Mouse (Mus musculus): ENCODE measurements around the gene Ntrk3. TPM values are rescaled to one million over a fixed set of nuclear protein-coding genes. Genes with fewer than 3 reads are reported as not detected.
A peak's percentile ranks its signal among the peaks of the same experiment; 100 is the strongest.

Ntrk3 gene
- polyA plus RNA-seq, 1 experiment, result 91.5 TPM

GRCm38 (mm10) chr7:78656181-78656580 lies 81.6 kb downstream of the Ntrk3 start:
- H3K27ac ChIP-seq (ENCODE audit: insufficient read depth, low read length), result no peak overlapping the region
- no peaks in the 10 kb centered on the region; the same call in 1 of the 2 replicates for H3K27me3 ChIP-seq (ENCODE audit: control insufficient read depth, insufficient read depth, low read length)
- no peak overlapping the region for H3K4me3 ChIP-seq (replicated peaks; ENCODE audit: insufficient read depth, low read depth, low read length)
- H3K4me1 ChIP-seq (ENCODE audit: control insufficient read depth, insufficient read depth, low read length), result peaks cover 11% of the 10 kb centered on the region
- no peak for DNase-seq
- TF ChIP-seq POLR2A (IDR thresholded peaks at IDR 0.05; ENCODE audit: borderline replicate concordance, insufficient read depth, low read length) (no peak), CTCF (IDR thresholded peaks at IDR 0.05; ENCODE audit: borderline replicate concordance, insufficient read depth, low read depth, low read length) (no peak)
- 70% methylated on average over 3 of the region's 3 CpGs for WGBS

- H3K4me1 ChIP-seq (ENCODE audit: control insufficient read depth, insufficient read depth, low read length), result peaks cover 11% of the 10 kb centered on the region
- H3K4me3 ChIP-seq (replicated peaks; ENCODE audit: insufficient read depth, low read depth, low read length), result no peak overlapping the region
- no peak overlapping the region for H3K27ac ChIP-seq (ENCODE audit: insufficient read depth, low read length)
- WGBS, result 59% methylated on average over 4 of the region's 4 CpGs
- DNase-seq, result no peak
- H3K27me3 ChIP-seq (ENCODE audit: control insufficient read depth, insufficient read depth, low read length), result no peaks in the 10 kb centered on the region; the same call in 1 of the 2 replicates
- TF ChIP-seq CTCF (IDR thresholded peaks at IDR 0.05; ENCODE audit: borderline replicate concordance, insufficient read depth, low read depth, low read length), result no peak
- TF ChIP-seq POLR2A (IDR thresholded peaks at IDR 0.05; ENCODE audit: borderline replicate concordance, insufficient read depth, low read length), result no peak
Measured at GRCm38 (mm10) chr7:78653686-78654085, 84.1 kb downstream of the Ntrk3 start.

- no peak for TF ChIP-seq CTCF (IDR thresholded peaks at IDR 0.05; ENCODE audit: borderline replicate concordance, insufficient read depth, low read depth, low read length)
- no peak for TF ChIP-seq POLR2A (IDR thresholded peaks at IDR 0.05; ENCODE audit: borderline replicate concordance, insufficient read depth, low read length)
- DNase-seq, result no peak
- H3K27me3 ChIP-seq (ENCODE audit: control insufficient read depth, insufficient read depth, low read length), result no peaks in the 10 kb centered on the region; the same call in 1 of the 2 replicates
- H3K4me3 ChIP-seq (replicated peaks; ENCODE audit: insufficient read depth, low read depth, low read length), result no peak overlapping the region
- no peaks in the 10 kb centered on the region for H3K4me1 ChIP-seq (ENCODE audit: control insufficient read depth, insufficient read depth, low read length)
- WGBS, result 63% methylated on average over 1 of the region's 1 CpGs
- H3K27ac ChIP-seq (ENCODE audit: insufficient read depth, low read length), result no peak overlapping the region
Measured at GRCm38 (mm10) chr7:78652296-78652695, 85.5 kb downstream of the Ntrk3 start.

- Histone ChIP-seq H3K4me3 (replicated peaks; ENCODE audit: insufficient read depth, low read depth, low read length) (no peak overlapping the region), H3K27me3 (ENCODE audit: control insufficient read depth, insufficient read depth, low read length) (no peaks in the 10 kb centered on the region; the same call in 1 of the 2 replicates), H3K27ac (ENCODE audit: insufficient read depth, low read length) (no peak overlapping the region), H3K4me1 (ENCODE audit: control insufficient read depth, insufficient read depth, low read length) (no peaks in the 10 kb centered on the region)
- no peak for TF ChIP-seq CTCF (IDR thresholded peaks at IDR 0.05; ENCODE audit: borderline replicate concordance, insufficient read depth, low read depth, low read length)
- no peak for TF ChIP-seq POLR2A (IDR thresholded peaks at IDR 0.05; ENCODE audit: borderline replicate concordance, insufficient read depth, low read length)
- no peak for DNase-seq
- 69% methylated on average over 1 of the region's 1 CpGs for WGBS
Measured at GRCm38 (mm10) chr7:78651540-78651939, 86.3 kb downstream of the Ntrk3 start.

GRCm38 (mm10) chr7:78643667-78644066 lies 94.1 kb downstream of the Ntrk3 start:
- no peak overlapping the region for H3K4me3 ChIP-seq (replicated peaks; ENCODE audit: insufficient read depth, low read depth, low read length)
- DNase-seq, result no peak
- 70% methylated on average over 6 of the region's 6 CpGs for WGBS
- H3K27me3 ChIP-seq (ENCODE audit: control insufficient read depth, insufficient read depth, low read length), result no peaks in the 10 kb centered on the region
- no peak for TF ChIP-seq POLR2A (IDR thresholded peaks at IDR 0.05; ENCODE audit: borderline replicate concordance, insufficient read depth, low read length)
- peak; percentile 25; the same call in 1 of the 2 replicates for TF ChIP-seq CTCF (IDR thresholded peaks at IDR 0.05; ENCODE audit: borderline replicate concordance, insufficient read depth, low read depth, low read length)
- H3K4me1 ChIP-seq (ENCODE audit: control insufficient read depth, insufficient read depth, low read length), result no peaks in the 10 kb centered on the region
- no peak overlapping the region for H3K27ac ChIP-seq (ENCODE audit: insufficient read depth, low read length)

GRCm38 (mm10) chr7:78623686-78624085 lies 114.1 kb downstream of the Ntrk3 start:
- Histone ChIP-seq H3K4me1 (ENCODE audit: control insufficient read depth, insufficient read depth, low read length) (peaks cover 8% of the 10 kb centered on the region), H3K4me3 (replicated peaks; ENCODE audit: insufficient read depth, low read depth, low read length) (no peak overlapping the region), H3K27me3 (ENCODE audit: control insufficient read depth, insufficient read depth, low read length) (no peaks in the 10 kb centered on the region; the same call in 1 of the 2 replicates), H3K27ac (ENCODE audit: insufficient read depth, low read length) (no peak overlapping the region)
- TF ChIP-seq CTCF (IDR thresholded peaks at IDR 0.05; ENCODE audit: borderline replicate concordance, insufficient read depth, low read depth, low read length) (no peak), POLR2A (IDR thresholded peaks at IDR 0.05; ENCODE audit: borderline replicate concordance, insufficient read depth, low read length) (no peak)
- no peak for DNase-seq
- 73% methylated on average over 4 of the region's 4 CpGs for whole genome bisulfite sequencing

- Histone ChIP-seq H3K4me3 (replicated peaks; ENCODE audit: insufficient read depth, low read depth, low read length) (no peak overlapping the region), H3K27me3 (ENCODE audit: control insufficient read depth, insufficient read depth, low read length) (no peaks in the 10 kb centered on the region), H3K4me1 (ENCODE audit: control insufficient read depth, insufficient read depth, low read length) (peaks cover 8% of the 10 kb centered on the region), H3K27ac (ENCODE audit: insufficient read depth, low read length) (no peak overlapping the region)
- DNase-seq, result no peak
- TF ChIP-seq CTCF (IDR thresholded peaks at IDR 0.05; ENCODE audit: borderline replicate concordance, insufficient read depth, low read depth, low read length), result no peak
- TF ChIP-seq POLR2A (IDR thresholded peaks at IDR 0.05; ENCODE audit: borderline replicate concordance, insufficient read depth, low read length), result no peak
- 83% methylated on average over 4 of the region's 4 CpGs for WGBS
Measured at GRCm38 (mm10) chr7:78621115-78621514, 116.7 kb downstream of the Ntrk3 start.

GRCm38 (mm10) chr7:78619818-78620577 lies 117.8 kb downstream of the Ntrk3 start:
- peak in 1 of 2 experiments; percentile 14 for DNase-seq
- Histone ChIP-seq H3K27ac (ENCODE audit: insufficient read depth, low read length) (no peak overlapping the region), H3K4me3 (replicated peaks; ENCODE audit: insufficient read depth, low read depth, low read length) (no peak overlapping the region), H3K4me1 (ENCODE audit: control insufficient read depth, insufficient read depth, low read length) (peaks cover 8% of the 10 kb centered on the region), H3K27me3 (ENCODE audit: control insufficient read depth, insufficient read depth, low read length) (no peaks in the 10 kb centered on the region)
- TF ChIP-seq POLR2A (IDR thresholded peaks at IDR 0.05; ENCODE audit: borderline replicate concordance, insufficient read depth, low read length) (no peak), CTCF (IDR thresholded peaks at IDR 0.05; ENCODE audit: borderline replicate concordance, insufficient read depth, low read depth, low read length) (no peak)
- 28% methylated on average over 9 of the region's 9 CpGs for WGBS

Measured in cerebellum, adult 2 months (tissue).